Mouse (Mus musculus) 3T3-L1 (cell line): Measurements from ENCODE around the gene Mettl3.
"Not testable (repeated sequence)": the region's sequence is repeated elsewhere in the genome, so short reads cannot be mapped to it uniquely, and the experiment has no call there.

ENCODE experiments used
- DNase-seq: peaks from one replicate; pipeline ENCODE4 v3.0.0-alpha.2; 2015; ENCODE audit warnings: low read depth, low spot score

Mettl3 gene

GRCm38 (mm10) chr14:52304644-52305271 lies at the start of gene Mettl3:
TSS of gene Mettl3 (minus strand) at chr14:52305128.
- DNase-seq: peak; percentile 100

- no peak for DNase-seq
Measured at GRCm38 (mm10) chr14:52339512-52339852, 34.6 kb upstream of the Mettl3 start.

- DNase-seq: peak; percentile 83
Measured at GRCm38 (mm10) chr14:52338751-52339511, 34.0 kb upstream of the Mettl3 start.

- no peak for DNase-seq
Measured at GRCm38 (mm10) chr14:52332171-52332570, 27.2 kb upstream of the Mettl3 start.

- DNase-seq: no peak
Measured at GRCm38 (mm10) chr14:52331069-52331750, 26.3 kb upstream of the Mettl3 start.

GRCm38 (mm10) chr14:52327910-52328812 lies 23.2 kb upstream of the Mettl3 start, which contains the start of gene Sall2:
TSS of gene Sall2 (minus strand) at chr14:52328762.
- DNase-seq: no peak

GRCm38 (mm10) chr14:52327375-52327901 lies 22.5 kb upstream of the Mettl3 start:
- DNase-seq: no peak

- no peak for DNase-seq
Measured at GRCm38 (mm10) chr14:52325890-52326289, 21.0 kb upstream of the Mettl3 start.

GRCm38 (mm10) chr14:52319361-52319760 lies 14.4 kb upstream of the Mettl3 start:
- no peak for DNase-seq

- peak; percentile 21 for DNase-seq
Measured at GRCm38 (mm10) chr14:52316441-52317225, 11.7 kb upstream of the Mettl3 start.

GRCm38 (mm10) chr14:52315792-52316440 lies 11.0 kb upstream of the Mettl3 start:
- peak; percentile 53 for DNase-seq

- DNase-seq: no peak
Measured at GRCm38 (mm10) chr14:52315283-52315780, 10.4 kb upstream of the Mettl3 start.

GRCm38 (mm10) chr14:52314808-52315150 lies 9.9 kb upstream of the Mettl3 start:
- no peak for DNase-seq

GRCm38 (mm10) chr14:52313931-52314807 lies 9.2 kb upstream of the Mettl3 start:
- no peak for DNase-seq

- DNase-seq: no peak
Measured at GRCm38 (mm10) chr14:52310906-52311305, 6.0 kb upstream of the Mettl3 start.

GRCm38 (mm10) chr14:52310343-52310742 lies 5.4 kb upstream of the Mettl3 start:
- peak; percentile 66 for DNase-seq

- peak; percentile 17 for DNase-seq
Measured at GRCm38 (mm10) chr14:52306100-52306499, 1.2 kb upstream of the Mettl3 start.

- not testable (repeated sequence) for DNase-seq
Measured at GRCm38 (mm10) chr14:52303517-52303916, 1.4 kb downstream of the Mettl3 start.
